Mouse (Mus musculus): ENCODE results near the gene Rps27rt. TPM values are rescaled to one million over a fixed set of nuclear protein-coding genes. Genes with fewer than 3 reads are reported as not detected.

The Rps27rt gene
- polyA plus RNA-seq, 1 experiment = 3,274 TPM

DNA sequence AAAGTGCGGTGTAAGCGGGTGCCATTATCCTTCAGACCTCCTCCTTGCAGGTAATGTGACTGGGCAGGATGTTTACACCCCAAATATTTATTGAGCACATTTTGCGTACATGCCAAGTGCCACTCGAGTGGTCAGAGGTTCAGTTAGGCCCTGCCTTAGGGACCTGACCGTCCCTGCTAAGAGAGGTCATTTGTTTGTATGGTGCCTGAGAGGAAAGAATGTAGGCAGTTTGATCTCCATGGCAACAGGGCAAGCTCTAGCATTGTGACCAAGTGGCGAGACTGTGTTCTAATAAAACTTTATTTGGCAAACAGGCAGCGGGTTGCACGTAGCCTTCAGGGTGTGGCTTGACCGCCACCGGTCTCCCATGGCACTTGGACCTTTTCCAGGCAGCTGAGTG, 7.9 kb upstream of the Rps27rt start:
- H3K27me3 ChIP-seq (ENCODE audit: control insufficient read depth, insufficient read depth, low read length, poor library complexity, severe bottlenecking) = no peaks in the 10 kb centered on the region
- peak overlapping the region; percentile 64 for H3K4me3 ChIP-seq (ENCODE audit: low read depth, low read length)
- no peak for TF ChIP-seq CTCF (IDR thresholded peaks at IDR 0.05; ENCODE audit: low read depth, low read length)
- TF ChIP-seq EP300 (IDR thresholded peaks at IDR 0.05; ENCODE audit: insufficient read depth, low read depth, low read length) = 0 out of 2 replicates have a peak, but pooled peaks have one; percentile 47
- H3K9me3 ChIP-seq (replicated peaks; ENCODE audit: control insufficient read depth, insufficient read depth, low read length, poor library complexity, severe bottlenecking) = no peaks in the 10 kb centered on the region
- H3K36me3 ChIP-seq (ENCODE audit: control insufficient read depth, insufficient read depth, low read length, poor library complexity, severe bottlenecking) = no peaks in the 10 kb centered on the region
- no peak overlapping the region for H3K27ac ChIP-seq (ENCODE audit: insufficient read depth, low read length)
- no peak overlapping the region for H3K9ac ChIP-seq (ENCODE audit: low read depth, poor library complexity, severe bottlenecking)
- no peaks in the 10 kb centered on the region for H3K4me1 ChIP-seq (ENCODE audit: control insufficient read depth, insufficient read depth, low read length)

DNA sequence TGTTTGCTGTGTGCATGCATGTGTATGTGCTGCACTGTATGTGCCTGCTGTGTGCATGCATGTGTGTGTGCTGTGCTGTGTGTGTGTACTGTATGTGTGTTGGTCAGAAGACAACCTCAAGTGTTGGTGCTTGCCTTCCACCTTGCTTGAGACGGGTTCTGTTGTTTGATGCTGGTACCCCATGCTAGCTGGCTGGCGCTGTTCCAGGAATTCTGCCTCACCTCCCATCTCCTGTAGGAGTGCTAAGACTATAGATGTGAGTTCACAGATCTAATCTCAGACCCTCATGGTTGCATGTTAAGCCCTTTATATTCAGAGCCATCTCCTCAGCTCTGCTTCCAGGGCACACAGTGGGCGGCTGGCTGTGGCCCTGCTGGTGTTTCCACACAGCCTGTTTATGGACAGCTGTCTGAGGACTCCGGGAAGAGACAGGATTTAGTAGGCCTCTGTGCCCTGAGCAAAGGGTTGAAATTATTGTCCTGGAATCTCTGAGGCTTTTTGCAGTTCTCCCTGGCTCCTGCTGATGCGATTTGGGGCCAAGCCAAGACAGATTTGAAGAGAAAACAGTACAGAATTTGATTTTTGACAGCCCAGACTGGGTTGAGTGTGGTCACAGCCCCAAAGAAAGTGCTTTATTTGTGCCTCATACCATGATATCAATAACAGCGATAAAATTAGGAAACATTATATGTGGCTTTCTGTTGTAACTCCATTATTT, 6.2 kb upstream of the Rps27rt start:
- H3K36me3 ChIP-seq (ENCODE audit: control insufficient read depth, insufficient read depth, low read length, poor library complexity, severe bottlenecking) = no peaks in the 10 kb centered on the region
- H3K4me1 ChIP-seq (ENCODE audit: control insufficient read depth, insufficient read depth, low read length) = no peaks in the 10 kb centered on the region
- no peaks in the 10 kb centered on the region for H3K9me3 ChIP-seq (replicated peaks; ENCODE audit: control insufficient read depth, insufficient read depth, low read length, poor library complexity, severe bottlenecking)
- no peaks in the 10 kb centered on the region for H3K27me3 ChIP-seq (ENCODE audit: control insufficient read depth, insufficient read depth, low read length, poor library complexity, severe bottlenecking)
- H3K27ac ChIP-seq (ENCODE audit: insufficient read depth, low read length) = no peak overlapping the region
- H3K4me3 ChIP-seq (ENCODE audit: low read depth, low read length) = no peak overlapping the region
- H3K9ac ChIP-seq (ENCODE audit: low read depth, poor library complexity, severe bottlenecking) = no peak overlapping the region
- TF ChIP-seq EP300 (IDR thresholded peaks at IDR 0.05; ENCODE audit: insufficient read depth, low read depth, low read length) (no peak), CTCF (IDR thresholded peaks at IDR 0.05; ENCODE audit: low read depth, low read length) (no peak), POLR2A (IDR thresholded peaks at IDR 0.05; ENCODE audit: insufficient read depth, low read length) (no peak)

DNA sequence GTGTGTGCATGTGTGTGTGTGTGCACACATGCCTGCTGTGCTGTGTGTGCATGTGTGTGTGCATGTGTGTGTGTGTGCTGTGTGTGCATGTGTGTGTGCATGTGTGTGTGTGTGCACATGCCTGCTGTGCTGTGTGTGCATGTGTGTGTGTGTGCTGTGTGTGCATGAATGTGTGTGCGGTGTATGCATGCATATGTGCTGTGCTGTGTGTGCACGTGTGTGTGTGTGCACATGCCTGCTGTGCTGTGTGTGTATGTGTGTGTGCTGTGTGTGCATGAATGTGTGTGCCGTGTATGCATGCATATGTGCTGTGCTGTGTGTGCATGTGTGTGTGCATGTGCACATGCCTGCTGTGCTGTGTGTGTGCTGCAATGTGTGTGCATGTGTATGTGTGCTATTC, 5.5 kb upstream of the Rps27rt start:
- Histone ChIP-seq H3K36me3 (ENCODE audit: control insufficient read depth, insufficient read depth, low read length, poor library complexity, severe bottlenecking) (no peaks in the 10 kb centered on the region), H3K9ac (ENCODE audit: low read depth, poor library complexity, severe bottlenecking) (no peak overlapping the region), H3K4me1 (ENCODE audit: control insufficient read depth, insufficient read depth, low read length) (no peaks in the 10 kb centered on the region), H3K27me3 (ENCODE audit: control insufficient read depth, insufficient read depth, low read length, poor library complexity, severe bottlenecking) (no peaks in the 10 kb centered on the region), H3K4me3 (ENCODE audit: low read depth, low read length) (no peak overlapping the region), H3K27ac (ENCODE audit: insufficient read depth, low read length) (no peak overlapping the region), H3K9me3 (replicated peaks; ENCODE audit: control insufficient read depth, insufficient read depth, low read length, poor library complexity, severe bottlenecking) (no peaks in the 10 kb centered on the region)
- TF ChIP-seq POLR2A (IDR thresholded peaks at IDR 0.05; ENCODE audit: insufficient read depth, low read length) = no peak
- TF ChIP-seq EP300 (IDR thresholded peaks at IDR 0.05; ENCODE audit: insufficient read depth, low read depth, low read length) = no peak
- no peak for TF ChIP-seq CTCF (IDR thresholded peaks at IDR 0.05; ENCODE audit: low read depth, low read length)

DNA sequence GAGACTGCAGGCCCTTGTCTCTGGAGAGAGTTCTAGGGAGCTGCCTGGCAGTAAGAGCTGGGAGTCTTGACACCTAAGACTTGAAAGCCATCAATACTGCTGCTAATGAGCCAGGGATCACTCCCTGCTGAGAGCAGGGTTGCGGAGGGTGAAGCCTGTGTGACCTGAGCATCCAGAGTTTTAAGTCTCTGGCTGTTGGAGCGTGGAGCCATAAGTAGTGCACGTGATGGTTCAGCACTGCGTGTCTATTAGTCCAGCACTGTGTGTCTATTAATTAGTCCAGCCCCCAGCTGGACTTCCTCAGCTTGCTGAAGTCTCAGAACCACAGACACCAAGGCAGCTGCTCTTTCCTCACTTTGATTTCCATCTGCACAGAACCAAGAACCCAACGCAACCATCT, 3.8 kb upstream of the Rps27rt start:
- Histone ChIP-seq H3K9me3 (replicated peaks; ENCODE audit: control insufficient read depth, insufficient read depth, low read length, poor library complexity, severe bottlenecking) (no peaks in the 10 kb centered on the region), H3K9ac (ENCODE audit: low read depth, poor library complexity, severe bottlenecking) (no peak overlapping the region), H3K27me3 (ENCODE audit: control insufficient read depth, insufficient read depth, low read length, poor library complexity, severe bottlenecking) (no peaks in the 10 kb centered on the region), H3K4me3 (ENCODE audit: low read depth, low read length) (no peak overlapping the region), H3K4me1 (ENCODE audit: control insufficient read depth, insufficient read depth, low read length) (no peaks in the 10 kb centered on the region), H3K27ac (ENCODE audit: insufficient read depth, low read length) (no peak overlapping the region), H3K36me3 (ENCODE audit: control insufficient read depth, insufficient read depth, low read length, poor library complexity, severe bottlenecking) (no peaks in the 10 kb centered on the region)
- TF ChIP-seq EP300 (IDR thresholded peaks at IDR 0.05; ENCODE audit: insufficient read depth, low read depth, low read length) (no peak), POLR2A (IDR thresholded peaks at IDR 0.05; ENCODE audit: insufficient read depth, low read length) (no peak), CTCF (IDR thresholded peaks at IDR 0.05; ENCODE audit: low read depth, low read length) (no peak)

DNA sequence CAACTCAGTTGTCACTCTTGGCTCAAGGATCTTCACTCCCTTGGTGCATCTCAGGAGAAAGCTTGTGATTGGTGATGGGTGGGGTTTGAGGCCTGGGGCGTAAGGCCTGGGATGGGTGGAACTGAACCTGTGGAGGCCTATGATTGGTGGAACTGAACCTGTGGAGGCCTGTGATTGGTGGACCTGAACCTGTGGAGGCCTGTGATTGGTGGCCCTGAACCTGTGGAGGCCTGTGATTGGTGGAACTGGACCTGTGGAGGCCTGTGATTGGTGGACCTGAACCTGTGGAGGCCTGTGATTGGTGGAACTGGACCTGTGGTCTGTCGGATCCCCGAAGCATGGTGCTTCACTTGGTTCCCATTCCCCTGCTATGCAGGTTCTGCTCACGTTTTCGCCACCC, 3.2 kb upstream of the Rps27rt start:
- Histone ChIP-seq H3K27me3 (ENCODE audit: control insufficient read depth, insufficient read depth, low read length, poor library complexity, severe bottlenecking) (no peaks in the 10 kb centered on the region), H3K9ac (ENCODE audit: low read depth, poor library complexity, severe bottlenecking) (no peak overlapping the region), H3K4me3 (ENCODE audit: low read depth, low read length) (no peak overlapping the region), H3K4me1 (ENCODE audit: control insufficient read depth, insufficient read depth, low read length) (no peaks in the 10 kb centered on the region), H3K36me3 (ENCODE audit: control insufficient read depth, insufficient read depth, low read length, poor library complexity, severe bottlenecking) (no peaks in the 10 kb centered on the region), H3K27ac (ENCODE audit: insufficient read depth, low read length) (no peak overlapping the region), H3K9me3 (replicated peaks; ENCODE audit: control insufficient read depth, insufficient read depth, low read length, poor library complexity, severe bottlenecking) (no peaks in the 10 kb centered on the region)
- no peak for TF ChIP-seq CTCF (IDR thresholded peaks at IDR 0.05; ENCODE audit: low read depth, low read length)
- TF ChIP-seq EP300 (IDR thresholded peaks at IDR 0.05; ENCODE audit: insufficient read depth, low read depth, low read length) = no peak
- TF ChIP-seq POLR2A (IDR thresholded peaks at IDR 0.05; ENCODE audit: insufficient read depth, low read length) = no peak

DNA sequence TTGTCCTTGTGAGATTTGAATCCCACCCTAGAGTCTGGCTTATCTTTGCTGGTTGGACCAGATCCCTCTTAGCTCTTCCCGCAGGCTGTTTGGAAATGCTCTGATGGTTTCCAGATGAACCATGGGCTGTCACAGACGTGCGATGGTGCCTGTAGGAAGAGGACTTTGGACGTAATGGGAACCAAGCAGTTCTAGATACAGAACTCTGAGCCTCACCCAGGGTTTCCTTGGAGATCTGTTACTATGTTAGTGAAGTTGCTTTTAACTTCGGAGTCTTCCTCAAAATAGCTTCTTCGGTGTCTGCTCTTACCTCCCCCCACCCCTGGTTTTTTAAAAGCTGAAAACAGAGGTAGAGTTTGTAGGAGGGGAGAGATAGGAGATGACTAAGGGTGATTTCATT, 2.6 kb downstream of the Rps27rt start:
- Histone ChIP-seq H3K27ac (ENCODE audit: insufficient read depth, low read length) (no peak overlapping the region), H3K9me3 (replicated peaks; ENCODE audit: control insufficient read depth, insufficient read depth, low read length, poor library complexity, severe bottlenecking) (no peaks in the 10 kb centered on the region), H3K9ac (ENCODE audit: low read depth, poor library complexity, severe bottlenecking) (no peak overlapping the region), H3K4me3 (ENCODE audit: low read depth, low read length) (no peak overlapping the region), H3K4me1 (ENCODE audit: control insufficient read depth, insufficient read depth, low read length) (no peaks in the 10 kb centered on the region), H3K27me3 (ENCODE audit: control insufficient read depth, insufficient read depth, low read length, poor library complexity, severe bottlenecking) (peaks cover 5% of the 10 kb centered on the region; the same call in 1 of the 2 replicates), H3K36me3 (ENCODE audit: control insufficient read depth, insufficient read depth, low read length, poor library complexity, severe bottlenecking) (no peaks in the 10 kb centered on the region)
- TF ChIP-seq POLR2A (IDR thresholded peaks at IDR 0.05; ENCODE audit: insufficient read depth, low read length) (no peak), CTCF (IDR thresholded peaks at IDR 0.05; ENCODE audit: low read depth, low read length) (no peak), EP300 (IDR thresholded peaks at IDR 0.05; ENCODE audit: insufficient read depth, low read depth, low read length) (no peak)

All from ES-Bruce4 (cell line).